Mouse (Mus musculus): ENCODE results near the gene Hint1.
"Not testable (repeated sequence)": the region's sequence is repeated elsewhere in the genome, so short reads cannot be mapped to it uniquely, and the experiment has no call there.

The Hint1 gene

DNA sequence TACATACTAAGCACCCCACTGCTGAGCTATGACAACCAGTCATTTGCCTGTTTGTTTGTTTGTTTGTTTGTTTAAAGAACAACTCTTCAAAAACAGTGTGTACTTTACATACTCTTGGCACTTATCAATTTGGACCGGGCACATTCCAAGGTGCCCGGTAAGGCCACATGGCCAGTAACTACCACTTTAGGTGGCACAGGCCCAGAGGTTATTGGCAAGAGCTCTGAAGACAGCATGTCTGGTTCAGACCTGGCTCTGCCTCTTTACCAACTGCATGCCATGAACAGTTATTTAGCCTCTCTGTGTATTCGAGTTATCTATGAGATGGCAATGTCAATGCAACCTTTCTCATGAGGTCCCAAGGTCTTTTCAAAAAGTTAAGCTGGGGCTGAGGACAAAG, 30.5 kb downstream of the Hint1 start:
- not testable (repeated sequence) for DNase-seq (ENCODE audit: low read depth, low spot score)

DNA sequence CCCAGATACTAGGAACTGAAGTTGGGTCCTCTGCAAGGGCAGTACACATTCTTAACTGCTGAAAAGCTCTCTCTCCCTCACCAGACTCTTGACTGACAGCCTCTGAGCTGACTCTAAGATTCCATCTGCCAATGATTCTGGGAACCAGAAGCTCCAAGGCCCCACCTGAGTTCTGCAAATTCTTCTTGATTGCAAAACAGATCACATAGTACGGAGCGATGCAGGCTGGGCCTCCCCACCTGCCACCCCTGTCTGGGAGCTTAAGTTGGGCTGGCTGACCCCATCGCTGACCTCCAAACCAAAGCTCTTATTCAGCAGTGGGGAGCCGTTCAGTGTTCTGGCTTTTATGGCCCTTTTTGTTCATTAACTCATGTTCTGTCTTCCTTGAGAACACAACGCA, 31.3 kb downstream of the Hint1 start:
- DNase-seq (ENCODE audit: low read depth, low spot score) = no peak

DNA sequence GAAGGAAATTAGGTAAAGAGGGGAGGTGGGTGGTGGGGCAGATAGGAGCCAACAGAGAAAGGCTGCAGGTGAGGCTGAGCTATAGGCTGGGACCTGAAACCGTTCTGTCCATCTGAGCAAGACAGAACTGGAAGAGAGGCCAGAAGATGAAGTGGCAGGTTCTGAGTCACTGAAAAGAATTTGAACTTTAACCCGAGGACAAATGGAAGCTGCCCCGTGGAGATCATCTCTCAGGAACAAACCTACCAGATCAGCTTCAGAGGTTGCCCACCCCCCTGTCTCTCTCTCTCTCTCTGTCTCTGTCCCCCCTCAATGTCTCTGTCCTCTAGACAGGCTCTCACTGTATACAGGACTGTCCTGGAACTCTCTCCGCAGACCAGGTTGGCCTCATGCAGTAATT, 33.5 kb downstream of the Hint1 start:
- no peak for DNase-seq (ENCODE audit: low read depth, low spot score)

DNA sequence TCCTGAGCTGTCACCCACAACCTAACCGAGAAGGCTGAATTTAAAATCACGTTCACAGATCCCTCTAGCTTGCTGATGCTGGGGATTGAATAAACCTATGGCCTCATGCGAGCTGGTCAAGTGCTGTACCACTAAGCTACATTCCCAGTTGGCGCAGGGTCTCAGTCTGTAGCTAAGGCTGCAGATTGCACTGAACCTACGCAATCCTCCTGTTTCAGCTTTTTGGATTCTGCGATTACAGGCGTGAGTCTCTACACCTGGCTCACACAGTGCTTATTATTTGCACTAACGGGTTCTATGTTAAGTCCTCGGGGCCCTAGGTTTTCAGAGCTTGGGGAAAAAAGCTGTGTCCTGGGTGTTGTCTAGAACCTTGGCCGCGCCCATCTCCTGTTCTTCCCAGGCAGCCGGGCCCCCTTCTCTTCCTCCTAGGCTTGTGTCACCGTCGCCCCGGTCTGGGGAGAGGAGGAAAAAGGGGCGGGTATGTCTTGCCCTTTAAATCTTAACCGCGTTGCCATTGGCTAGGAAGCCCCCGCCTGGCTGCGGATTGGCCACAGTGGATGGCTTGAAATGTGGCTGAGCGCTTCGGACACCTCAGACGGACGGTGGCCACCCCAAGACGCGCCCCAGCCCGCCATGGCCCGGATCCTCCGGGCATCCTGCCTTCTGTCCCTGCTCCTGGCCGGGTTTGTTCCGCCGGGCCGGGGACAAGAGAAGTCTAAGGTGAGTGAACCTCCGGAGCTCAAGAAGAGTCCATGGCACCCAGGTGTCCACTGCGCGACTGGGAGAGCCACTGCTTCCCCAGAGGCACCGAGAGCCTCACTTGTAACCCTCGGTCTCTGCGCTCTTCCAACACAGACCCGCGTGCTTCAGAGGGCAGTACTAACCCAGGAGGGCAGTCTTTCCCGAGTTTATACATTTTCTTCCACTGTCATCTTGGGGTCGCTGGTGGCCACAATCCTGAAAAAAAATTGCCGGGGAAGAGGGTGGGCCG, 36.4 kb downstream of the Hint1 start, which contains the start of gene Gpx3:
Gene Gpx3 (plus strand): TSS at position 121 of the 991 bp plus-strand sequence.
- DNase-seq (ENCODE audit: low read depth, low spot score) = peak; percentile 85

DNA sequence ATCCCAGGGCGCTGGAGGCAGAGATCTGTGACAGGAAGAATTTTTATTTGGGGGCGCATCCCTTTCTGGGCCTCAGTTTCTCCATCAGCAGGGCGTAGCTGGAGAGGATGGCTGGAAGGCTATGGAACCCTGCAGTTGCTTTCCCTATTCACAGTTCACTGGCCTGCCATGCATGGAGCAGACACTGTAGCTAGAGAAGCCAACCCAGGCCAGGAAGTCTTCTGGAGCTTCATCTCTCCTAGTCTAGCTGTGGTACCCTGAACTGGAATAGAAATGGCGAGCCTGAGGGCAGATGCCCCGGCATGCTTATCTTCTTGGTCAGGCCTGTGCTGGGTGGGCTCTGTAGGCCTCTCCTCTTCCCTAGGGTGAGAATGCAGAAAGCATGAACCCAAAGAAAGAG, 37.2 kb downstream of the Hint1 start:
- DNase-seq (ENCODE audit: low read depth, low spot score) = no peak

DNA sequence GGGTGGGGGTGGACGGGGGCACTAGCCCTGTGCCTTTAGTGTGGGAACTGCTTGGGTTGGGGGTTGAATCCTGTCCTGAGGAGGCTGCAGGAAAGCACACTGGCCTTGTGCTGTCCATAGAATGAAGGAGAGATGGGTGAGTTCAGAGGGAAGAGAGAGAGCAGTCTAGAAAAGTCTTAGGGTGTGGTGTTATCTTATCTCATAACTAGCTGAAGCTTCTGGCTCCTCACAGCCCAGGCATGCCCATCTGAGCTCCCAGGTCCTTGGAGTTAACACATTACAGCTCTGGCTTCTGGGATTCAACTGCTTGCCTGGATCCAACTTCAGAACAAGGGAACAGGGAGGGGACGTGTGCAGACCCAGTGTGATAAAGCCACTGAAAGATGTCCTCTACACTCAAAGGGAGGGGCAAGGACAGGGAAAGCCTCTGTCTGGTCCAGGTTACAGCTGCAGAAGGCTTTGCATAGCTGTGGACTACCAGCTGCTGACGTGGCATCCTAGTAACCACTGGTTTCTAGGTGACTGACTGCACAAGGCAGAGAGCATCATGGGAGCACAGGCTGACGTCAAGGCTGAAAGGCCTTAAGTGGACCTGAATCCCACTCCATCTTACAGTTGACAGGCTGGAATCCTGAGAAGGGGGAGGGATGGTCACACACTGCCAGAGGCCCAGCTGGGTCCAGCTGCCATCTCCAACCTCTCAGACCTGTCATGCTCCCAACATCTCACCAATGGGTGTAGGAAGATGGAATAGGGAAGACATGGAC, 37.9 kb downstream of the Hint1 start:
- DNase-seq (ENCODE audit: low read depth, low spot score) = no peak

DNA sequence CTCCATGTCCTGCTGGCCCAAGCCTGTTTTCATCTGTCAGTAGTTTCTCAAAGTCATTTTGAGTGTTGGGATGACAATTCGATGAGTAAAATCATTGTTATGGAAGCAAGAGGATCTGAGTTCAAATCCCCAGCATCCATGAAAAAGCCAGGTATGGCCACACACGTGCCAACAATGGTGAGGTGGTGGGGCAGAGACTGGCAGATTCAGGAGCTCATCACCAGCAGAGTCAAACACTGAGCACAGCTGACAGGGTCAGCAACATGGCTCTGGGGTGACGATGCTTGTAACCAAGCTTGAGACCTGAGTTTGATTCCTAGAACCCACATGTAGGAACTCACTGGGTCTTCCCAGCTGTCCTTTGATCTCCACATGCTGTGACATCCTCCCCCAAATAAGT, 38.9 kb downstream of the Hint1 start:
- DNase-seq (ENCODE audit: low read depth, low spot score) = no peak

DNA sequence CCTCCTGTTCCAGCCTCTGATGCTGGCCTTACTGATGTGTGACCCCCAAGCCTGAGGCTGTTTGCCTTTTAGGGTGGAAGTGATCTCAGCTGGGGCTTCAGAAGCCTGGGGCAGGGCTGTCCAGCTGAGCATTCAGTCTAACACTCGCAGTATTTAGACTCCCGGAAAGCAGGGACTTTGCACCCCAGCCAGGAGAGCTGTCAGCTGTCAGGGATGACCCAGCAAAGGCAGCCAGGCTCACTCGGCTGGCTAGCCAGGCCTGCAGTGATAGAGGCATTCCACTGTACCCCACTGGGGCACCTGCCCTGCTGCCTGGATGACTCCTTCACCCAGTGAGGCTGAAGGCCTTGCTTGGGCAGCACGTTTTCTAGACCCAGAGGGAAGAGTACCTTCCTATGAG, 39.7 kb downstream of the Hint1 start:
- DNase-seq (ENCODE audit: low read depth, low spot score) = no peak

DNA sequence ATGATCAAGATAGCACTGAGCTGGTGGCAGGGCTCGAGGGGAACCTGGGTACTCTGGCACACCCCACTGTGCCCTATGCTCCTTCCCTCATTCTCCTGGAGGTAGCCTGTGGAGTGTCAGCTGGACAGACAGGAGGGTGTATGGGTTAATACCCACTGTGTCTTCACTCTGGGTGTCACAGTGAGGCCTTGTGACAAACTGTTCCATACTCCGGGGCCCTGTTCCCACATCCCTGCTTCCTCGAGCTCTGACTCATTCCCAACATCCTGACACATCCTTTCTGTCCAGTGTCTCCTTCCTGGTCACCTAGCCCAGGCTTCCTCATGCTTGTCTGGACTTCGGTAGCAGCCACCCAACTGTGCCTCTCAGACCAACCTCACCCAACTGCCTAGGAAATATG, 40.3 kb downstream of the Hint1 start:
- DNase-seq (ENCODE audit: low read depth, low spot score) = no peak

DNA sequence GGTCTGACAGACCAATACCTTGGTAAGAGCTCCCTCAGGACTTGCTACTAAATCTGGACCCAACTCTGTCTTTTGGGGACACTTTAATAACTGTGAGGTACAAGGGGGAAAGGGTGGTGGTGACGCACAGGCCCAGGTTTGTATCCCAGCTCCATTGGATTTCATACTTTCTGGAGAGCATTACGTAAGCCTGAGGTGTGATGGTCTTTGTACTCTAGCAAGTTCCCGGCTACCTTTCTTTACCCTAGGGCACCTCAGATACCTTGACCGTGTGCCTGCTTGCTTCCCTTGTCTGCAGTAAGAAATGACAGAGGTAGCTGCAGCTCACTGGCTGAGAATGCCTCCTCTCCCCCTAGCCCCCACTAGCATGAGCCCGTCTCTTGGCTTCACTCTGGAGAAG, 41.1 kb downstream of the Hint1 start:
- no peak for DNase-seq (ENCODE audit: low read depth, low spot score)

DNA sequence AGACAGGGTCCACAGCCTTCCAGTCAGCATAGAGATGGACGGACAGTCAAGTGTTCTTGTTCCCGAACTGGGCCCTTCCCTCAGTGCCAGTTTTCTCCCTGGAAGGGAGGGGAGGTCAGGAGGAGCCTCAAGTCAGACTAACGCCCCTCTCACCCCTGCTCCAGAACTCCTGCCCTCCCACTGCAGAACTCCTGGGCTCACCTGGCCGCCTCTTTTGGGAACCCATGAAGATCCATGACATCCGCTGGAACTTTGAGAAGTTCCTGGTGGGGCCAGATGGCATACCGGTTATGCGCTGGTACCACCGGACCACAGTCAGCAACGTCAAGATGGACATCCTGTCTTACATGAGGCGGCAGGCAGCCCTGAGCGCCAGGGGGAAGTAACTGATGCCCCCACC, 43.1 kb downstream of the Hint1 start:
- DNase-seq (ENCODE audit: low read depth, low spot score) = no peak

DNA sequence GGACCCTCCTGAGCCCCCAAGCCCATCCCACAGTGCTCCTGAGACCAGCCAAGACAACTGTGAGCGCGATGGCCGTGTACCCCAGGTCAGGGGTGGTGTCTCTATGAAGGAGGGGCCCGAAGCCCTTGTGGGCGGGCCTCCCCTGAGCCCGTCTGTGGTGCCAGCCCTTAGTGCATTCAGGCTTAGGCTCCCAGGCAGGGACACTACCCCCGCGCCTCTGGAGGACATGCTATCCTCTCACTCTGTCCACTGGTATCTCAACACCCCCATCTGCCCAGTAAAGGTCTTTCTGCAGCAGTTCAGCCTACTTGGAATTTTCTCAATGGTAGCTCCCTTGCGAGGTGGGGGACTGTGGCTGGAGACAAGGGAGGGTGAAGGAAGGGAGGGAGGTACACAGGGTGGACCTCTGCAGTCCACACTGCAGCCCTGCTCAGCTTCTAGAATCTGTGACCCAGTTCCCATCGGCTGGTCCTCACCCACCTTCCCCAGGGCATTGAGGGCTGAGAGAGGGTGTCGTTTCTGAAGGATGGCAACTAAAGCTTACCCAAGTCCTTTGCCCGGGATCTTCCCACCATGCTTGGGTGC, 44.0 kb downstream of the Hint1 start:
- no peak for DNase-seq (ENCODE audit: low read depth, low spot score)

DNA sequence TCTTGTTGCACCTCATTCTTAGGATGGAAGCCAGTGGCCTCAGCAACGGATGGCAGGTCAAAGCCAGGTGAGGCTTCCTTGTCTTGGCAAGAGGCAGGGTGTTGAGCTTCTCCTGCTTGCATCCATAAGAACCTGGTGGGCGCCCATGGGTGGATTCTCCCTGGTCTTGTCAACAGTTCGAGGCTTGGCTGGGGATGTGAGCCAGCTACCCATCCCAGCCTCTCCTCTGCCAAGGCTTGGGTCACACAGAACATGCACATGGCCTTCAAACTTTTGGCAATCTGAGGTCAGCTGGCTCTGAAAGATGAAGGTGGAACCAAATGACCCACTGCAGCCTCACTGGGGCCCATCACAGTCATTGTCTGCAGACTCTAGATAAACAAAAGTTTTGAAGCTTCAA, 45.0 kb downstream of the Hint1 start:
- DNase-seq (ENCODE audit: low read depth, low spot score) = no peak

DNA sequence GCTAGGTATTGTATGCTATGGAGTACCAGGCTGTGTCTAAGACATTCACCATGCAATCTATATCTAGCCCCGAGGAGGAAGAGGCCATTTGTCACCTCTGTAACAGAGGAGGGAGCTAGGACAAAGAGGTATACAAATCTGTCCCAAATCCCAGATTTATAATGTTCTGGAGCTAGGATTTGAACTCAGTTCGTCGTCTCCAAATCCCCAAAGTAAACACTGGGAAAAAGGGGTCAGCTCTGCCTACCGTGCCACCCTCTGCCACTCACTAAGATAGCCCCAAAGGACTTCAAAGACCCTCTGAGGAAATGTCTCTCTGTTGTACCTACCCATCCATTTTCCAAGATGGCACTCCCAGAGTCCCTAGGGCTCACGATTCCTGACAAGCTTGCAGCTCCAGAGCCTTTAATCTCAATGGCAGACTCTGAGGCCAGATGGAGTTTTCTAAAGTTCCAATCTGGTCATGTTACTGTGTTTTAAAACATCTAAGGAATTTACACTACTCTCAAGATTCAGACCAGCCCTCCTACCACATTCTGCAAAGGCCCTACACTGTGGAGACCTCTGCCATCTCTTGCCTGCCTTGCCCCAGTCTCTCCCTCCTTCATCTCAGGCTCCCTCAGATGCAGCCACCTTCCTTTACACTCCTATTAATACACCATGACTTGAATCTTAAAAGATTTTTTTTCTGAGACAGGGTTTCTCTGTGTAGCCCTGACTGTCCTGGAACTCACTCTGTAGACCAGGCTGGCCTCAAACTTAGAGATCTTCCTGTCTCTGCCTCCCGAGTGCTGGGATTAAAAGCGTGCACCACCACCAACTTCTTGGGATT, 45.7 kb downstream of the Hint1 start:
- no peak for DNase-seq (ENCODE audit: low read depth, low spot score)

DNA sequence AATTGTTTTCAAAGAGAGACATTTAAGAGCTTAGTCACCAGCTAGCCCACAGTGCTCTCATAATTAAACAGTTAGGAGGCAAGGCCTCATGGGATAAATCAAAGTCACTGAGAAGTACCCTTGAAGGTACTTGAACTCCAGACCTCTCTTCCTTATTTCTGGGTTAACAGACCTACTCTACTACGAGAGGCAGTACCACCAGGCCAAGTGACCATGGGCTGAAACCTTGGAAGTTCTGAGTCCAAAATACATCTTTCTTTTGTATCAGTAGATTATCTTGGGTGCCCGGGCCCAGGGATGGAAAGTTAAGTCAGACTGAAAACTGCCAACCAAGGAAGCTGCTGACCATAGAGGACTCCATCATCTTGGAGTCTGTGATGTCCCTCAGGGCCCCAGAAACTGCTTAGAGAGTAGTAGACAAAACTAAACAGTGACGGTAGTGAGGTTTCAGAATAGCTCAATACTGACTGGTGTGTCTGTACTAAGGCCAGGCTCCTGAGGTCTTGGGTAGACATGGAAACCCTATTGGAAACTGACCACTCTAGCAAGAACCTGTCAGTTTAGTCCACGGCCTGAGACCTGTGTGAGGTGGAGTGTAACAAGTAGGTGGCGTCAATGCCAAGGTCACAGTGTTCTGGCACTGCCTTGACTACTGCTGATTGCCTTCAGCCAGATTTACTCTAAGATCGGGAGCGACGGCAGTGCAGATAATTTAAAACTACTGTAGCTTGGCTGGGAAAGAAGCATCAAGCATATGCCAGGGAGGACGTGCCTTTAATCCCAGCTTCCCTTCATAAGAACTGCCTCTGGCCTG, 46.5 kb downstream of the Hint1 start:
- DNase-seq (ENCODE audit: low read depth, low spot score) = no peak

DNA sequence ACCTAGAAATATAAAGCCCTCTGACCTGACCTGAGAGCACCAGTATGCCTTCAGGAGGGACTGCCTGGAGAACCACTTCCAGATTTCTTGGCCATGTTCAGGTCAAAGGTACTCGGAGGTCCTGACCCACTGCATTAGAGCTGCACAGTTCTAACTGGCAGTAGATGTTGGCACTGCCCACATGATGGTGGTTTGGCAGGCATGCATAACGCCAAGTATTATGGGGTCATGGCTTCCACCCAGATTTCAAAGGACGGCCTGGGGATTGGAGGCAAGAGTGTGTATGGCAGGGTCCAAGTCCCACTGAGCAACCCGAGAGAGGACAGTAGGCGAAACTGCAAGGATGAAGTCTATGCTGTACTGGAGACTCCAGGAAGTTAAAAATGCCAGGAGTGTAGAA, 47.7 kb downstream of the Hint1 start:
- no peak for DNase-seq (ENCODE audit: low read depth, low spot score)

DNA sequence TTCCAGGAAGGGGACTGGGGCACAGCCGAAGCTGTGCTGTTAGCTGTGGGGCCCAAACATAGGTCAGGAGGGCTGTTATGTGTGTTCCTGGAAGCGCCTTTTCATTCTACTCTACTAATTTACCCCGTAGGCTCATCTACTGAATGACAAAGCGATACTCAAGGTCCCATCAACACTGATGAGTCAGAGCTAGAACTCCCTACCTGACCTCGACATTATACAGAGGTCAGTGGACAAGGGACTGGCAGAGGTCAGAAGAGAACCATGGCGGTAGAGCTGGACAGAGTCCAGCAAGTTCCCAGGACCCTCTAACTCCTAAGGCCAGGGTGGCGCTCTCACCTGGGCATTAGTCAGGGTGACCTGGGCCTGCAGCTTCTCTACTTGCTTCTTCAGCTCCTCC, 51.3 kb downstream of the Hint1 start:
- DNase-seq (ENCODE audit: low read depth, low spot score) = no peak

DNA sequence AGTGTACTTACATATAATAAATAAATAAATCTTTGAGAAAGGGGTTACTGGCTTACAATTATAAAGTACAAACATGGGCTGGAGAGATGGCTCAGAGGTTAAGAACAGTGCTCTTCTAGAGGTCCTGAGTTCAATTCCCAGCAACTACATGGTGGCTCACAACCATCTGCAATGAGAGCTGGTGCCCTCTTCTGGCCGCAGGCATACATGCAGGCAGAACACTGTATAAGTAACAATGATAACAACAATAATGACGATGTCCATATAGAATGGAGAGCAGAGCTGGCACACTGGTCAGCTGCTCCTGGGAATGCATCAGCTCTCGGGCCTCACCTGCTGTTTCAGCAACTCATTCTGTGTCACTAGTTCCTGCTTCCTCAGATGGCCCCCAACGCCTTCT, 52.1 kb downstream of the Hint1 start:
- DNase-seq (ENCODE audit: low read depth, low spot score) = no peak
